Mouse (Mus musculus) lung, embryonic 16.5 days (tissue): Measurements from ENCODE around the gene Dnajc4. TPM values are rescaled to one million over a fixed set of nuclear protein-coding genes. Genes with fewer than 3 reads are reported as not detected.
A peak's percentile ranks its signal among the peaks of the same experiment; 100 is the strongest.

ENCODE experiments used
- ATAC-seq: fragments of 200-750 bp; cut with Nextera tagmentation; 2 replicates; pipeline ENCODE4 v1.8.0; 2017; ENCODE audit warnings: low read depth, mild to moderate bottlenecking, moderate library complexity
- H3K27ac ChIP-seq: fragments of 300-500 bp; sonication (generic); 2 replicates; pipeline ENCODE4 v1.5.1; 2014; ENCODE audit warnings: mild to moderate bottlenecking, control low read depth, low read length
- H3K27me3 ChIP-seq: fragments of 300-500 bp; sonication (generic); 2 replicates; pipeline ENCODE4 v1.6.1; 2014; ENCODE audit warnings: low read depth, low read length, mixed read lengths; ENCODE audit not compliant: control insufficient read depth, insufficient read depth
- H3K36me3 ChIP-seq: fragments of 300-500 bp; sonication (generic); 2 replicates; pipeline ENCODE4 v1.6.1; 2014; ENCODE audit warnings: low read length; ENCODE audit not compliant: control insufficient read depth, insufficient read depth
- H3K4me1 ChIP-seq: fragments of 300-500 bp; sonication (generic); replicated peaks from 2 replicates; pipeline ENCODE4 v1.6.1; 2014; ENCODE audit warnings: low read length, mixed read lengths; ENCODE audit not compliant: control insufficient read depth, insufficient read depth
- H3K4me2 ChIP-seq: fragments of 300-500 bp; sonication (generic); 2 replicates; pipeline ENCODE4 v1.6.1; 2014; ENCODE audit warnings: low read depth, low read length, control low read depth
- H3K4me3 ChIP-seq: fragments of 300-500 bp; sonication (generic); 2 replicates; pipeline ENCODE4 v1.5.1; 2014; ENCODE audit warnings: mild to moderate bottlenecking, low read length, control low read depth
- H3K9ac ChIP-seq: fragments of 300-500 bp; sonication (generic); 2 replicates; pipeline ENCODE4 v1.6.1; 2014; ENCODE audit warnings: low read length, control low read depth
- H3K9me3 ChIP-seq: fragments of 300-500 bp; sonication (generic); 2 replicates; pipeline ENCODE4 v1.6.1; 2016; ENCODE audit warnings: low read length; ENCODE audit not compliant: control insufficient read depth
- WGBS: fragments of 180-500 bp; shearing (Covaris S2); extraction: QIAGEN DNeasy Blood & Tissue Kit; methylation state at CpG from one replicate; pipeline ENCODE4 v1.1.7; 2014; 5-methylcytosine and 5-hydroxymethylcytosine counted together
- polyA plus RNA-seq: library from polyadenylated mRNA; unstranded; fragments of >200 nt; fragmentation: Nextera tagmentation; extraction: Ambion mirVana; gene quantifications from 2 replicates; pipeline ENCODE4 v1.2.1, GENCODE M21; 2015

Gene Dnajc4
- polyA plus RNA-seq, 1 experiment from 2014 or later: 26.4 TPM

DNA sequence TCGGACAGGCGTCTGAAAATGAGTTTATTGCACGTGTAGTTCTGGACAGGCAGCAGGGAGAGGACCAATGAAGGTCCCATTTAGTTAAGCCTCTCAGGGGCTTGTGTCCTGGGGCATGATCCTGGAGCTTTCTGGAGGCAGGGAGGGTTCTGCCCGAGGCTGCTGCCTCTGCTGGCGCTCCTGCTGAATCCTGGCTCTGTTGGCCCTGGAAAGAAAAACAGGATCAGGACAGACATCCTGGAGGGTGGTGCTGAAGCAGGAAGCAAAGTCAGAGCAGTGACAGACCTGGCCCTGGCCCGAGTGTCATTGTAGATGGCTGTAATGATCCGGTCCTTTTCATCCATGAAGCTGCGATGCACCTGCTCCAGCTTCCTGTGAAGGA, 4.5 kb downstream of the Dnajc4 start:
- Histone ChIP-seq H3K4me3 (peak overlapping the region; percentile 86), H3K27ac (peak overlapping the region; percentile 74), H3K9me3 (no peaks in the 10 kb centered on the region), H3K27me3 (no peaks in the 10 kb centered on the region), H3K4me2 (peak overlapping the region; percentile 67), H3K4me1 (peaks cover 16% of the 10 kb centered on the region), H3K36me3 (peaks cover 11% of the 10 kb centered on the region), H3K9ac (peak overlapping the region; percentile 89)
- 4% methylated on average over 8 of the region's 8 CpGs for WGBS
- no peak; the same call in 1 of the 2 replicates for ATAC-seq

DNA sequence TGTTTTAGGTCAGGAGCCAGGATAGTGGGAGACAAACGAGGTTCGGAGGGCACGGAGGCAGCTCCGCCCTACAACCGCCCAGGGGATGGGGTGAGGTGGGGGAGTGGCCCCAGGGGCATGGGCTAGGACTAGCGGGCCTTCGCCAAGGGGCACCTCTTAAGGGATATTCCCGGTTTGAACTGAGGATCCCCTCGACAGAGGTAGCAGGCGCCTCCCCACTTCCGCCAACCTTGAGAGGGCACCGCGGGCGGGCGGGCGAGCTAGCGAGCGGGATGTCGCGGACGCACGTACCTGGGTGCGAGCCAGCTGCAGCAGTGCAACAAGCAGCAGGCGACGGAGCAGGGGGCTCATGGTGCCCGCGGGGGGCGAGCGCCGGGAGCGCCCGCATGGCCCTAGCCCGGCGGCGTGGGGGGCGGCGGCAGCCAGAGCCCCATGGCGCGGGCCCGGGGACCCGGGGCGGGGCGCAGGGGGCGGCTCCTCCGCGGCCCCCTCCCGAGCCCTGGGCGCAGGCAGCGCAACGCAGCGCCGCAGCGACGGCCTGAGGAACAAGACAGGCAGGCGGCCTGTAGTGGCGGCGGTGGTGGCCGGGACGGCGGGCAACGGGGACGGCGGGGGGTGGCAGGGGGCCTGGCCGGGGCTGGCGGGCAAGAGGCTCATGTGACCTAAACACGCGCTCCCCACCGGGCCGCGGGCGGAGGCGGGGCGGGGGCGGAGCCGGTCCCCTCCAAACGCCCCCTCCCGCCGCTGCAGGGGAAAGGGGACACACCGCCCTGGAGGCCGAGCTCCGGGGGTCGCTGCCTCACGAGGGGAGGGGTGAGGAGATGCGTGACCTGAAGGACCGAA, 5.1 kb downstream of the Dnajc4 start, which contains the start of gene Vegfb:
Gene Vegfb, minus strand, starts transcription at position 591 of the 843 bp plus-strand sequence.
- no peaks in the 10 kb centered on the region for H3K9me3 ChIP-seq
- under 1% methylated on average over 44 of the region's 85 CpGs for WGBS
- H3K4me2 ChIP-seq: peak within 1 kb of the TSS; percentile 67
- peak within 1 kb of the TSS; percentile 89 for H3K9ac ChIP-seq
- H3K4me1 ChIP-seq: peaks cover 15% of the 10 kb centered on the region
- peak within 1 kb of the TSS; percentile 74 for H3K27ac ChIP-seq
- H3K36me3 ChIP-seq: peaks cover 11% of the 10 kb centered on the region
- peak within 1 kb of the TSS; percentile 86 for H3K4me3 ChIP-seq
- no peaks in the 10 kb centered on the region for H3K27me3 ChIP-seq
- peak; percentile 68 for ATAC-seq

GRCm38 (mm10) chr19:6985951-6986708, 6.2 kb downstream of the Dnajc4 start:
- 73% methylated on average over 10 of the region's 10 CpGs for WGBS
- no peak for ATAC-seq

GRCm38 (mm10) chr19:6985300-6985699, 7.1 kb downstream of the Dnajc4 start:
- H3K9ac ChIP-seq: no peak overlapping the region; the same call in 1 of the 2 replicates
- peaks cover 23% of the 10 kb centered on the region for H3K4me1 ChIP-seq
- WGBS: 79% methylated on average over 19 of the region's 19 CpGs
- H3K27me3 ChIP-seq: no peaks in the 10 kb centered on the region
- H3K4me2 ChIP-seq: no peak overlapping the region
- ATAC-seq: no peak
- H3K27ac ChIP-seq: no peak overlapping the region
- peaks cover 11% of the 10 kb centered on the region for H3K36me3 ChIP-seq
- no peaks in the 10 kb centered on the region for H3K9me3 ChIP-seq
- H3K4me3 ChIP-seq: no peak overlapping the region

More at GRCm38 (mm10) chr19:6985951-6986708, 6.2 kb downstream of the Dnajc4 start:
- H3K4me3 ChIP-seq: peak overlapping the region; percentile 86
- no peaks in the 10 kb centered on the region for H3K27me3 ChIP-seq
- H3K9me3 ChIP-seq: no peaks in the 10 kb centered on the region
- peaks cover 11% of the 10 kb centered on the region for H3K36me3 ChIP-seq
- H3K27ac ChIP-seq: peak overlapping the region; percentile 74; the same call in 1 of the 2 replicates
- peak overlapping the region; percentile 67 for H3K4me2 ChIP-seq
- peak overlapping the region; percentile 89 for H3K9ac ChIP-seq
- peaks cover 19% of the 10 kb centered on the region for H3K4me1 ChIP-seq

DNA sequence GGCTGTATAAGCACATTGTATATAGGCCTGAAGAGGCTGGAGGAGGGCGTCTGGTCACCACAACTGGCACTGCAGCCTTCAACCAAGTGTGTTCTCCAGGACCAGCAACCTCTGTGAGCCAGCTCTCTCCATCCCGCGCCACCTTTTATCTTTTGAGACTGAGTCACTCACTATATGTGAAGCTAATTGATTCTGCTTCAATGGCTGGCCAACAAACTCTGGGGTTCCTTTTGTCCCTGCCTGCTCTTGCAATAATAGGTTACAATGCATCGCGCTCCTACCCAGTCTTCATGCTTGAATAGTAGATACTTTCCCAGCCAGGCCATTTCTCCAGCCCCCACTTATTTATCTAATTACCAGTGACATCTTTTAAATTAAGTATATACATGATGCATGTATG, 8.8 kb downstream of the Dnajc4 start:
- Histone ChIP-seq H3K9ac (no peak overlapping the region), H3K36me3 (peaks cover 11% of the 10 kb centered on the region), H3K9me3 (no peaks in the 10 kb centered on the region), H3K27me3 (no peaks in the 10 kb centered on the region), H3K4me3 (no peak overlapping the region), H3K4me1 (peaks cover 28% of the 10 kb centered on the region), H3K4me2 (no peak overlapping the region), H3K27ac (no peak overlapping the region)
- no peak for ATAC-seq
- 94% methylated on average over 5 of the region's 5 CpGs for WGBS

- Histone ChIP-seq H3K4me1 (peaks cover 33% of the 10 kb centered on the region), H3K4me3 (no peak overlapping the region), H3K36me3 (peaks cover 19% of the 10 kb centered on the region), H3K27ac (no peak overlapping the region), H3K9me3 (no peaks in the 10 kb centered on the region), H3K9ac (no peak overlapping the region), H3K27me3 (no peaks in the 10 kb centered on the region), H3K4me2 (no peak overlapping the region)
- ATAC-seq: no peak
- WGBS: 91% methylated on average over 4 of the region's 4 CpGs
Measured at GRCm38 (mm10) chr19:6981465-6981864, 10.9 kb downstream of the Dnajc4 start.

- Histone ChIP-seq H3K4me3 (peak within 1 kb of the TSS; percentile 65), H3K9ac (peak within 1 kb of the TSS; percentile 88), H3K36me3 (peaks cover 19% of the 10 kb centered on the region), H3K27me3 (no peaks in the 10 kb centered on the region), H3K4me2 (peak within 1 kb of the TSS; percentile 84), H3K4me1 (peaks cover 35% of the 10 kb centered on the region), H3K27ac (peak within 1 kb of the TSS; percentile 93), H3K9me3 (no peaks in the 10 kb centered on the region)
- peak; percentile 90 for ATAC-seq
- WGBS: under 1% methylated on average over 38 of the region's 38 CpGs
Measured at GRCm38 (mm10) chr19:6980381-6981093, 11.8 kb downstream of the Dnajc4 start, which contains the start of gene Fkbp2. TSS of gene Fkbp2 (minus strand) at chr19:6980501.

DNA sequence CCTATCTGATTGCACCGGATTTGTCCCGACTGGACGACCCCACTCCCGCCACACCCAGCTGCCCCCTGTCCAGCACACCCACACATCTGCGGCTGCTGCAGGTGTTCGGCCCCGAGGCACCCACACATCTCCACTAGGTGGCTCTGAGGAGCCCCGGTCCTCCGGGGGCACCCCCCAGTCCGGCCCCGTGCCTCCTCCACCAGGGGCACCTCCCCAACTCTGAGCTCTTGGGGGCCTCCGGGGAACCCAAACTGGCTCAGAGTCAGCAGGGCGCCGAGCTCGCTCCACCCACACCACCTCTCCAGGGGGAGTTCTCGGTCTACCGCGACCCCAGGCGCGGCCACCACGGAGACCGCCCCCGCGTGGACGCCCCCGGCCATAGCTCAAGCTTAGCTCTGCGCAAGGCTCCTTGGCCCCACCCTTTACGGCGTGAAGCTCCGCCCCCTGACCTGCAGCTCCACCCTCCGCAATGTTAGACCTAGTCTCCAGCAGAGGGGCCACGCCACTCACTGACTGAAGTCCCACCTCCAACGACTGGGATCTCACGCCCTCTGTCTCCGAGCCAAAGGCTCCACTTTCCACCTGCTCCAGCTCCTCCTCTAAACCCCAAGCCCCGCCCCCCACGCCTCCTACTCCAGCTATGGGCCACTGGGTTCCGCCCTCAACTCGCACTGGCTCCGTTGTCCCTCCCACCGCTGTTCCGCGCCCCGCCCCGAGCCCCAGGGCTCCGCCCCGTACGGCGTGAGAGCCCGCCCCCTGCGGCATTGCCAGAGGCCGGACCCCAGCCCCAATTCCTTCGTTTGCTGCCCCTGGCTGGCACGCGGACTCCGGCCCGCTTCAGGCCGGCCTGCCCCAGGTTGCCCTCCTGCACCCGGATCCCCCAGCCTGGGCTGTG, 12.6 kb downstream of the Dnajc4 start:
- Histone ChIP-seq H3K27me3 (no peaks in the 10 kb centered on the region), H3K4me2 (peak overlapping the region; percentile 56), H3K27ac (peak overlapping the region; percentile 93), H3K36me3 (peaks cover 13% of the 10 kb centered on the region), H3K9ac (peak overlapping the region; percentile 88), H3K9me3 (no peaks in the 10 kb centered on the region), H3K4me1 (peaks cover 35% of the 10 kb centered on the region), H3K4me3 (peak overlapping the region; percentile 65)
- 1% methylated on average over 59 of the region's 59 CpGs for WGBS
- ATAC-seq: peak; percentile 91
